Mouse (Mus musculus) E14TG2a.4 (cell line): ENCODE measurements at regions not wholly inside any gene's neighbourhood (a gene's known extent, or its start where the extent isn't known, plus 50 kb on each side); places are given as distances from the start of the nearest gene placed in this dataset.

Experiments
- CTCF ChIP-seq: conservative IDR thresholded peaks from 2 replicates; pipeline ENCODE4 v1.5.1; 2014; ENCODE audit warnings: low read length
- NANOG ChIP-seq: IDR thresholded peaks from 2 replicates; pipeline ENCODE4 v1.6.1; 2014; ENCODE audit warnings: borderline replicate concordance, low read length, mixed read lengths
- POU5F1 ChIP-seq: IDR thresholded peaks from 2 replicates; pipeline ENCODE4 v1.6.1; 2014; ENCODE audit warnings: low read length, borderline replicate concordance

DNA sequence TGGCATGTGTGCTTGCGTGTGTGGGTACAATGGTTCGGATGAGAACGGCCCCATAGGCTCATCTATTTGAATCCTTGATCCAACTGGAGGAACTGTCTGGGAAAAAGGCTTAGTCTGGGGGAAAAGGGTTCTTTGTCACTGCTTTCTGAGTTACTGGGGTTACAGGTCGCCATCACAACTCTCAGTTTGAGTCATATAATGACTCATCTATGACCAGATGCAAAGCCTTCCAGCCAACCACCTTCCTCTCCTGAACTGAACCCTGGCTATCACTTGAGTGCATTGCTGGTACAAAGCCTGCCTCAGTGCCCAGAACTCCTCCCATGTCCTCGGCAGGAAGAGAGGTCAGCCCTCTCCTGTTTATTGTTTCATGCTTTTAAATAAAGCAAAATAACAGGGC, 92.2 kb upstream of the Spata13 start:
- TF ChIP-seq CTCF (no peak), POU5F1 (no peak), NANOG (no peak)
